Mouse (Mus musculus): ENCODE results near the gene Gm10842.
"Not testable (repeated sequence)": the region's sequence is repeated elsewhere in the genome, so short reads cannot be mapped to it uniquely, and the experiment has no call there.

Gm10842 gene

GRCm38 (mm10) chr11:105146593-105146992 is at the start of gene Gm10842:
Gene Gm10842, plus strand, starts transcription at chr11:105146893.
- DNase-seq (ENCODE audit: low spot score) = no peak

GRCm38 (mm10) chr11:105112448-105112847 is 34.2 kb upstream of the Gm10842 start:
- not testable (repeated sequence) for DNase-seq (ENCODE audit: low spot score)

GRCm38 (mm10) chr11:105117814-105118213 is 28.9 kb upstream of the Gm10842 start:
- DNase-seq (ENCODE audit: low spot score) = no peak

- no peak for DNase-seq (ENCODE audit: low spot score)
Observed at GRCm38 (mm10) chr11:105120551-105121061, 26.1 kb upstream of the Gm10842 start.

GRCm38 (mm10) chr11:105121792-105122191 is 24.9 kb upstream of the Gm10842 start:
- DNase-seq (ENCODE audit: low spot score) = not testable (repeated sequence)

GRCm38 (mm10) chr11:105123986-105124385 is 22.7 kb upstream of the Gm10842 start:
- no peak for DNase-seq (ENCODE audit: low spot score)

- peak; percentile 81 for DNase-seq (ENCODE audit: low spot score)
Observed at GRCm38 (mm10) chr11:105125735-105126519, 20.8 kb upstream of the Gm10842 start, which contains the start of gene Mettl2. Gene Mettl2, plus strand, starts transcription at chr11:105126425.

GRCm38 (mm10) chr11:105126520-105127029 is 20.1 kb upstream of the Gm10842 start:
- DNase-seq (ENCODE audit: low spot score) = no peak

GRCm38 (mm10) chr11:105135692-105136091 is 11.0 kb upstream of the Gm10842 start:
- no peak for DNase-seq (ENCODE audit: low spot score)

GRCm38 (mm10) chr11:105137255-105137654 is 9.4 kb upstream of the Gm10842 start:
- DNase-seq (ENCODE audit: low spot score) = not testable (repeated sequence)

- not testable (repeated sequence) for DNase-seq (ENCODE audit: low spot score)
Observed at GRCm38 (mm10) chr11:105140512-105140911, 6.2 kb upstream of the Gm10842 start.

GRCm38 (mm10) chr11:105141115-105141514 is 5.6 kb upstream of the Gm10842 start:
- no peak for DNase-seq (ENCODE audit: low spot score)

GRCm38 (mm10) chr11:105143564-105143963 is 3.1 kb upstream of the Gm10842 start:
- no peak for DNase-seq (ENCODE audit: low spot score)

GRCm38 (mm10) chr11:105144084-105144483 is 2.6 kb upstream of the Gm10842 start:
- DNase-seq (ENCODE audit: low spot score) = no peak

GRCm38 (mm10) chr11:105144508-105145210 is 2.0 kb upstream of the Gm10842 start:
- no peak for DNase-seq (ENCODE audit: low spot score)

GRCm38 (mm10) chr11:105145211-105145610 is 1.5 kb upstream of the Gm10842 start:
- DNase-seq (ENCODE audit: low spot score) = no peak

- DNase-seq (ENCODE audit: low spot score) = no peak
Observed at GRCm38 (mm10) chr11:105149353-105149752, 2.7 kb downstream of the Gm10842 start.

- no peak for DNase-seq (ENCODE audit: low spot score)
Observed at GRCm38 (mm10) chr11:105149766-105150165, 3.1 kb downstream of the Gm10842 start.

GRCm38 (mm10) chr11:105150691-105151090 is 4.0 kb downstream of the Gm10842 start:
- DNase-seq (ENCODE audit: low spot score) = no peak

- no peak for DNase-seq (ENCODE audit: low spot score)
Observed at GRCm38 (mm10) chr11:105151226-105152016, 4.7 kb downstream of the Gm10842 start.

- no peak for DNase-seq (ENCODE audit: low spot score)
Observed at GRCm38 (mm10) chr11:105152017-105152300, 5.3 kb downstream of the Gm10842 start.

- no peak for DNase-seq (ENCODE audit: low spot score)
Observed at GRCm38 (mm10) chr11:105152357-105152899, 5.7 kb downstream of the Gm10842 start.

Data from layer of hippocampus, adult 11-12 months (tissue).